ENCODE assay signal across 16 mouse cellular contexts in genomic region chr12:54620042-54620705, GRCm38 (mm10).
"Had no signal": no experiment of that assay in that cellular context is flagged by ENCODE, and none has a peak within 500 bp of the region (broad histone marks: within the 10 kb centered on the region; RNA-seq: fewer than 3 reads in every experiment).

No protein-coding gene starts in this region.

- H3K36me3 ChIP-seq: liver, embryonic 13.5 days; lung, embryonic 15.5 days; midbrain, embryonic 12.5 days; neural tube, embryonic 12.5 days; stomach, embryonic 15.5 days had no signal

- DNase-seq: kidney, adult 2 months; kidney, postnatal 25 days; liver; liver, embryonic 13.5 days; liver, postnatal 0 days; lung, postnatal 14 days; right cerebral cortex, postnatal 4 days; spleen, adult 18-20 months; thymus, postnatal 4 days had no signal

- H3K27me3 ChIP-seq: liver, embryonic 13.5 days; lung, embryonic 15.5 days; megakaryocyte, embryonic 14.5 days; midbrain, embryonic 12.5 days; neural tube, embryonic 12.5 days; stomach, embryonic 15.5 days had no signal

- ATAC-seq: intestine, embryonic 16.5 days; liver, postnatal 0 days had no signal

- H3K4me2 ChIP-seq: liver, embryonic 13.5 days; lung, embryonic 15.5 days; midbrain, embryonic 12.5 days; neural tube, embryonic 12.5 days; stomach, embryonic 15.5 days had no signal

- H3K27ac ChIP-seq: liver, embryonic 13.5 days; lung, embryonic 15.5 days; macrophage; midbrain, embryonic 12.5 days; neural tube, embryonic 12.5 days; stomach, embryonic 15.5 days had no signal

- H3K4me1 ChIP-seq: liver, embryonic 13.5 days; lung, embryonic 15.5 days; megakaryocyte, embryonic 14.5 days; neural tube, embryonic 12.5 days; stomach, embryonic 15.5 days had no signal

- H3K9ac ChIP-seq: liver, embryonic 13.5 days; liver, postnatal 0 days; lung, embryonic 15.5 days; midbrain, embryonic 12.5 days; neural tube, embryonic 12.5 days; stomach, embryonic 15.5 days had no signal

- H3K4me3 ChIP-seq: liver, embryonic 13.5 days; lung, embryonic 15.5 days; megakaryocyte, embryonic 14.5 days; midbrain, embryonic 12.5 days; neural tube, embryonic 12.5 days; stomach, embryonic 15.5 days had no signal

- H3K9me3 ChIP-seq: liver, embryonic 13.5 days; lung, embryonic 15.5 days; midbrain, embryonic 12.5 days; neural tube, embryonic 12.5 days; stomach, embryonic 15.5 days had no signal
